Mouse (Mus musculus): ENCODE measurements around the gene Sowahc.

Gene Sowahc

DNA sequence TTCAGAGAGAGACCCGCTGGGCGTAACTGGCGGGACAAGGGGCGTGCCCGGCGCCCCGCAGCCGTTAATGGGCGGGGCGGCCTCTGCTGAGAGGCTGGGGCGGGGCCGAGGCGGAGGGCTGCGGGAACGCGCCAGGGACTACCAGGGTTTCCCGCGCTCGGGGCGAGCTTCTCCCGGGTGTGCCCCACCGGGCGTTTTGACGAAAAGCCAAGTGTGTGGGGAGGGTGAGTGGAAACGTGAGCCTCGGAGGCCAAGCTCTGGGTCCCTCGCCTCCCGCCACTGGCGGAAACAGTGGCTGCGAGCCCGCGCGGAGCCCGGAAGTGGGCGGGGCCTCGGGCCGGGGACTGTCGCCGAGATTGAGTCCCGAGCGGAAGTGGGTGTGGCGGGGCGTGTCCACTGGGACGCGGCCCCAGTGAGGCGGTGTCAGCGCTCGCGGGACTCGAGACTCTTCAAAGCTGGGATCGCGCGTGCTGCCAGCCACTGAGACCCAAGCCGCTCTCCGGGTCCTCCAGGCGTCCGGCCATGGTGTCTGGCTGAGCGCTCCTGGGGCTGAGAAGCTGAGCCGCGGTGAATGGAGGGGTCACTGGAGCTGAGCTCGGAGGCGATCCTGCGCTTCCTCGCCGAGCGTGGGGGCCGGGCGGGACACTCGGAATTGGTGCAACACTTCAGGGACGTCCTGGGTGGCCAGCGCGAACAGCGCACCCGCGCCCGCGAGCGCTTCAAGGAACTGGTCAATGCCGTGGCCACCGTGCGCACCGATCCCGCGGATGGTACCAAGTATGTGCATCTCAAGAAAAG lies at the start of gene Sowahc, which contains the start of gene Sept10:
Gene Sowahc, plus strand, starts transcription at position 481 of the 798 bp plus-strand sequence.
Gene Sept10, minus strand, starts transcription at position 375 of the 798 bp plus-strand sequence.
- in situ Hi-C loops (cut with MboI, MseI) = loop anchor here in 1 of 2 experiments (5.0 kb wide), 1 partner anchor 496 kb away; no protein-coding TSS in a partner anchor

DNA sequence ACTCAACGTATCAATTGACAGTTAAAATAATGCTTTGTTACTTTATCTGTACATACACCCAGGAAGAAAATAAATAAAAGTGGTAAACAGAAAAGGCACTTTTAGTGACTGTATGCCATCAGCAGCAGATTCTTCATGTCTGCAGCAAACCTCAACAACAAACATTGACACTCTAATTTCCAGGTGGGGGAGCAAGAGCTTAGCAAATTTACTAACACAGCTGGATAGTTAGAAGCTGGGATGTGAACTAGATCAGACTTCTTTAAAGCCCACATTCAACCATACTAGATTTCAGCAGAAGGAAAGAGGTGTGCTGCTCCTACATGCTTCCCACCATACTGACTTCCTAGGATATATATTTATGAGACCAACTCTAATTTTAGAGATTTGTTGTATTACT lies 49.2 kb upstream of the Sowahc start:
- in situ Hi-C loops (cut with MboI, MseI) = no loop called here

DNA sequence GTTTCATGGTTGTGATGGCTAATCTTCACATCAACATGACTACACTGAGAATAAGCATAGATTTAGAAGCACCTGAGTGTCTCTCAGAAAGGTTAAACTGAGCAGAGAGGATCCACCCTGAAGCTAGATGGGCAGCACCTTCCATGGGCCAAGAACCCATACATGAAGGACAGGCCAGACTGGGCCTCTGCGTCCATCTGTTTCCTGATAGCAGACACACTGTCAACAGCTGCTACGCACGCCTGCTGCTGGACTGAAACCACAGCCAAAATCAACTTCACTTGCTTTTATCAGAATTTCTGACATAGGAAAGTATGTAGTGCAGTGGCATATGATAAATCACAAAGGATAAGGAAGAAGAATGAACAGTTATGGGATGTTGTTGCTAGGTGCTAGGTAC lies 42.1 kb upstream of the Sowahc start:
- in situ Hi-C loops (cut with MboI, MseI) = no loop called here

DNA sequence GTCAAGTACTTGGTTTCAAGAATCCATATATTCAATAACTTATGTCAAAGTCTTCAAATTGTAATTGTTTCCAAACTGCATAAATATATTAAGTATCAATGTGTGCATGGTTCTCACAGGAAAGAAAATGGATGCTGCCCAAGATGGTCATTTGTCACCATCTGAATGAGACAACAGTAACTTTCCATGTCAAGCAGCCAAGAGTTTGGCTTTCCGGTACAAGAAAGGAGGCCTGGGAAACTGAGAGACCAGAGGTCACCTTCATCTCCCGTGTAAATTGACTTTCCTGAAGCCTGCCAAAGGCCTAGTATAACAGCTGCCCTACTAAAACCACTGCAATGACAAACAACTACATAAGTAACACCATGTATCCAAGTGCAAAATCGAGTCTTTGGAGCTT lies 39.4 kb upstream of the Sowahc start:
- in situ Hi-C loops (cut with MboI, MseI) = no loop called here

DNA sequence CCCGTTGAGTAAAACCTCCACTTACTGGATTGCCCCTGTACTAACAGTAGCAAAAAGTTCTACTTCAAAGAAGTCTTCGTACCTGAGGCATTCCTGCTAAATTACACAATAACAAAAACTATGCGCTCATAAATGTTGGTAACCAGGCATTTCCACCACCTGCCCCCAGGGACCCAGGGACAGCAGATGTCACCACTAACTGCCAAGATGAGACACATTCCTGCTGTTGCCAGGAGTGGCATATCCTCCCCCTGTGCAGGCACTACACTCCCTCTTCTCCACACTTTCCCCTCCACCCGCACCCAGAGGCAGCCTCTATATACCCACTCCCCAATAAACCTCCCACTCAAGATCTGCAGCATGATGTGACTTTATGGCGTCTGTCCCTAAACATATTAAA lies 26.9 kb upstream of the Sowahc start:
- in situ Hi-C loops (cut with MboI, MseI) = no loop called here

DNA sequence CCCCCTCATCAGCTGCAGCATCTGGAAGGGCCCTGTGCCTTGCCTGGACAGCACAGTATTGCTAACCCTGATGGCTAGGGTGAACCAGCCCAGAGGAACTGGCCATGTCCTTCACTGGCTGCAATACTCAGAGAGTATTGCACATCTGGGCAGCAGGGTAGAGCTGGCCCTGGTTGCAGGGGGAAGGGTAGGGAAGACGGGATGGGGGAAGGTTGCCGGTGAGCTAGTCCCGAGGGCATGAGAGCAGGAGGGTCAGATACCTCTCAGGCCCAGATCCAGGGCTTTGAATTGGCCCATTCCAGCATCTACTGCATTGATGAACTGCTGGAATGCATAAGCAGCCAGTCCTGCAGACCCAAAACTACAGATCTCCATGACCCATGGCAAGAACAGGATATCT lies 25.0 kb upstream of the Sowahc start:
- in situ Hi-C loops (cut with MboI, MseI) = no loop called here

DNA sequence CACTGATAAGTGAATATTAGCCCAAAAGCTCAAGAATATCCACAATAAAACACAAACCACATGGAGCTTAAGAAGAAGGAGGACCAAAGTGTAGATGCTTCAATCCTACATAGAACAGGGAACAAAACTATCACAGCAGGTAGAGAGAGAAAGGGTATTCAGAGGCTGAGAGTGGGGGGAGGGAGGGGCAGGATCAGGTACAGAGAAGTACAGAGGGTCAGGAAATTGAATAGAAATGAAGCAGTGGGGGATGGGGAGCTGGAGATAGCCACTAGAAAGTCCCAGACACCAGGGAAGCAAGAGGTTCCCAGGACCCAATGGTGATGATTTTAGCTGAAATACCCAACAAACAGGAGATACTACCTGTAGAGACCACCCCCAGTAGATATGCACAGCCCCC lies 21.7 kb upstream of the Sowahc start:
- in situ Hi-C loops (cut with MboI, MseI) = no loop called here

DNA sequence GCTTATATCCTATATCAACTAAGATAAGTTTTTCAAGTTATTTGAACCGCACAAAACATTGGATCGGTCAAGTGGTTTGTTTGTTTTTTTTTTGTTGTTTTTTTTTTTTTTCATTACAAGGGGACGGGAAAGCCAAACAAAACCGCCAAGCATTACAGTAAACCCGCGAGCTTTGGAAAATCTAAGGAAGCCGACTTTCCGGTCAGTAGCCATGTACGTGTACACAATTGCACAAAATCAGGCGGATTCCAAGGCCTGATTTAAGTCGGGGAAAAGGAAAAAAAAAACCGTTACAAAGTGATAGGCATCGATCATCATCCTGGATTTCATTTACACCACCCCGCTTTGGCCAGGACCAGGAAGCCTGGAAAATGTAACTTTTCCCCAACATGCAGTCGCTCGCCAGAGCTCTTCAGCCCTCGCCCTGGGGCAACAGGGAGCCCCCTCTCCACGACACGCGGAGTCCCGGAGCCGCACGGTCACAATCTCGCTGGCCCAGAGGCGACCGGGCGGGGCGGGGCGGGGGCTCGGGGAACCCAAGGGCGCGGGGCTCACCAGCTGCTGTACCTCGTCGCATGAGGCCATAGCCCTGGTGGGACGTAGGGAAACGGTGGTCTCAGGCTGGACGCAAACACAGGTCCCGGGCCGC lies 805 bp upstream of the Sowahc start:
- in situ Hi-C loops (cut with MboI, MseI) = loop anchor here in 1 of 2 experiments (5.0 kb wide), 1 partner anchor 496 kb away; no protein-coding TSS in a partner anchor

DNA sequence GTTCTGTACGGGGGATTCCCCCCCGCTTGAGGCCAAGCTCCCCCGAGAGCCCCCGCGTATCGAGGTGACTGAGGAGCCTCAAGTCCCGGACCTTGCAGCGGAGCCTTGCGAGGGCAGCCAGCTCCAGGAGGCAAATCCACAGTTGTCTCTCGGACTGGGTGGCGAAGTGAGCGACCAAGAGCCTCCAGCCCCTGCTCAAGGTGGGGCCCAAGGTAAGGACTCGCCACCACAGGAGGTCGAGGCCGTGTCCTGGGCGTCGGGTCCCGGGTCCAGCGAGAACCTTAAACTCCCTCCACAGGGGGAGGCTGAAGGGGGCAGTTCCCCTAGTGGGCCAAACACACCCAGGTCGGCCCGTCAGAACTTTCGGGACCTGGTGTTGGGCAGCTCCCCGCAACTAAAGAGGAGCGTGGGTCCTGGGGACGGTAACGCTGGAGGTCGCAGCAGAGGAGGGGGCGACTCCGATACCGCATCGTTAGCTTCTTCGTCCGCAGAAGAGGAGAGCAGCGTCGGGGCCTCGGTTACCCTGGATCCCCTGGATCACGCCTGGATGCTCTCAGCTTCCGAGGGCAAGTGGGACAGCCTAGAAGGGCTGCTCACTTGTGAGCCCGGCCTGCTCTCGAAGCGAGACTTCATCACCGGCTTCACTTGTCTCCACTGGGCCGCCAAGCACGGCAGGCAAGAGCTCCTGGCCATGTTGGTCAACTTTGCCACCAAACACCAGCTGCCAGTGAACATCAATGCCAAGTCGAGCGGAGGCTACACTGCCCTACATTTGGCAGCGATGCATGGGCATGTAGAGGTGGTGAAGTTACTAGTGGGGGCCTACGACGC lies 733 bp downstream of the Sowahc start:
- in situ Hi-C loops (cut with MboI, MseI) = loop anchor here in 1 of 2 experiments (5.0 kb wide), 1 partner anchor 495 kb away; no protein-coding TSS in a partner anchor

DNA sequence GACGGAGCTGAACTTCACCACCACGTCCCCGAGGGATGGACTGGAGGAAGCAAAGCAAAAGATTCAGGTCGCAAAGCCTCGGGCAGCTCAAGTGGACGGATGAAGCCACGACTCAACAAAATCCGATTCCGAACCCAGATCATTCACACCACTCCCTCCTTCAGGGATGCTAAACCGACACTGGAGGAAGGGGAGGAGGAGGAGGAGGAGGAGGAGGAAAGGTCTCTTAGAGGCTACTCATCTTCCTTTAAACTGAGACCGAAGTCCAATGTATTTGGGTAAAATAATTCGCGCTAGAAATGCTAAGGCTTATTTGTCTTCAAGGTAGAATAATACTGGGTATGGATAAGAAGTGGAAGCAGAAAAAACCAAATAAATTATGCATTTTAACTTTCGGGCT lies 1.5 kb downstream of the Sowahc start:
- in situ Hi-C loops (cut with MboI, MseI) = loop anchor here in 1 of 2 experiments (5.0 kb wide), 1 partner anchor 494 kb away; no protein-coding TSS in a partner anchor

DNA sequence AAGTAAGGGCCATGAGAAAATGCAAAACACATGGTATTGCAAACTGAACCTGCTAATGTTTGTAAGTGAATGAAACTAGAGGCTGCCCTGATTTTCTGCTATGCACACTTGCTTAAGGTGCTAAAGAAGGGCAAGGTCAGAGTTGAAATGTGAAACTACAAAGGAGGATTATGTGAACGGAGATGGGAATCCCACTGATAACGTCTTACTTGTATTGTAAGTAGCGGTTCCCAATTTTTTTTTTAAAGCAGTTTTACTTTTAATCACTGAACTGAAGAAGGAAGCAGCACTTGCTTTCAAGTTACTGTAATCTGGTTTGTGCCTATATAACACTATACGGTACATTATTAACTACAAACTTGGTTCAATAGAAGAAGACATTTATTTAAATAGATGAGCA lies 2.1 kb downstream of the Sowahc start:
- in situ Hi-C loops (cut with MboI, MseI) = loop anchor here in 1 of 2 experiments (5.0 kb wide), 1 partner anchor 493 kb away; no protein-coding TSS in a partner anchor

DNA sequence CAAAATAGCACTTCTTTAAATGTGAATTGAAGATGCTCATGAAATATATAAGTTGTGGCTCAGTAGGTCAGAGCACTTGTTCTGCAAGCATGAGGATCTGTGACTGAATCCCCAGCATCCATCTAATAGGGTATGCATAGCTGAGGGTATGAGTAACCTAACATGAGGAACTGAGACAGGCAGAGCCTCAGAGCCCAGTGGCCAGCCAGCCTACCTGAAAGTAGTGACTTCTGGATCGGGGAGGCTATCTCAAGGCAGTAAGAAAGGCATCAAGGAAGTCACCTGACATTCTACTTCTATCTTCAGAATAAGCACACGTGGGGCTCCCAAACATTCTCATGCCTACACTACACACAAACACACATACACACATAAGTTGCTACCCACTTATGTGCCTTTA lies 3.4 kb downstream of the Sowahc start:
- in situ Hi-C loops (cut with MboI, MseI) = no loop called here

DNA sequence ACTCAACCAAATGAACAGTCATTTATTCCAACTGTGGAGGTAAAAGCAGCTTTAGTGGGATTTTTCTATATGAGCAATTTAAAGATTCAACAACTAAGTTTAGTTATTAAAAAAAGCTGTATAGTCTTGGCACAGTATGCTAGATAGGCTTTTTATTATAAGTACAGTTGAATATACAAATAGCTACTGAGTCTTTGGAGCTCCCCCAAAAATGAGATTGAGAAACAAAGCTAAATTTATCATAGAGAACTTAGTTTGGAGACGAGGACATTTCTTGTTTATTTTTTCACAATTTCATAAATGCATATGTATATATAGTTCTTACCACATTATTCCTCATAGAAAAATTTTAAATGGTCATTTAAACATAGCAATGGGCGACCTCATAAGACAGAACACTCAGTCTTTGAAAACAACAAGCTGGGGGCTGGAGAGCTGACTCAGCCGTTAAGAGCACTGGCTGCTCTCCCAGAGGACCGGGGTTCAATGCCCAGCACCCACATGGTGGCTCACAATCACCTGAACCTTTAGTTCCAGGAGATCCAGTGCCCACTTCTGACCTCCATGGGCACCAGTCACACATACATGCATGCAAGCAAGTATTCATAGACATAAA lies 7.6 kb downstream of the Sowahc start:
- in situ Hi-C loops (cut with MboI, MseI) = no loop called here

DNA sequence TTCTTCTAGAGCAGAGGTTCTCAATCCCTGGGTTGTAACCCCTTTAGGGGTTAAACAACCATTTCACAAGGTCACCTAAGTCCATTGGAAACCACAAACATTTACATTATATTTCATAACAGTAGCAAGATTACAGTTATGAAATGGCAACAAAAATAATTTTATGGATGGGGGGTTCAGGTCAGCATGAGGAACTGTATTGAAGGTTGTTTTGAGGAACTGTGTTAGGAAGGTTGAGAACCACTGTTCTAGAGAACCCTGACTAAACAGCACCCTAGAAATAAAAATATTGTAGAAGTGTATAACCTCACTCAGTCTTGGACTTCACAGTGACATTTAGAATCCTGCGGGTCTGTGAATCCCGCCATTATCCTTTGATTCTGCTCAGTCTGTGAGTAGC lies 13.5 kb downstream of the Sowahc start:
- in situ Hi-C loops (cut with MboI, MseI) = no loop called here

DNA sequence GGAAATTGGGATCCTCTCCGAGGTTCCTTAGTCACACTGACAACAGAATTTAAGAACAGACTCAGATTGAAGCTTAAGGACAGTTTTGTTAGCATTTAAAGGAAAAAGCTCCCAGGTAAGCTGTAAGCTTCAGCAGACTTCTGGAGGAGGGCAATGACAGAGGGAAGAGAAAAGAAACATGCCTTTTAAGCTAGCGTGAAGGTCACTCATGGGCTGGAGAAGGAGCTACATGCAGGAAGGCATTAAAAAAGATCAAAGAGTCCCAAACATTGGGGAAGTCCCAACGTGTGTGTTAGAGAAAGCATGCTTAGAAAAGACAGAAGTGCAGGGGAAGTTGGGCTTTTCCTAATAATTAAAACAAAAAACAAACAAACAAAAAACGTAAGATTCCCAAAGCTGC lies 14.1 kb downstream of the Sowahc start:
- in situ Hi-C loops (cut with MboI, MseI) = no loop called here

DNA sequence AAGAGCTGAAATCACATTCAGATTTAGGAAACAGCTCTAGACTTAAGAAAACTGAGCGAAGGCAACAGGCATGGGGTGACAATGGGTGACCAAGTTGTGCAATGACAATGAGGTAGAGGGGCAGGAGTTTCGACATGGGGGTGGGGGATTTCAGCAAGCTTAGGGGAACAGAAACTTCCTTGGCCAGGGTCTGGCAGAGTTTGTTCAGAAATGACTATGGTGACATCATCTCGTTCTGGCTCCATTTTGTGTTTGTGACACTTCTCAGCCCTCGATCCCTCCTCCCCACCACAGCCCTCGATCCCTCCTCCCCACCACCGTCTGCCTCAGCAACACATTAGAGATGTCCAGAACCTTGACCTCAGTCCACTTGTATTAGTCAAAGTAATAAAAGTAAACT lies 14.7 kb downstream of the Sowahc start:
- in situ Hi-C loops (cut with MboI, MseI) = no loop called here

DNA sequence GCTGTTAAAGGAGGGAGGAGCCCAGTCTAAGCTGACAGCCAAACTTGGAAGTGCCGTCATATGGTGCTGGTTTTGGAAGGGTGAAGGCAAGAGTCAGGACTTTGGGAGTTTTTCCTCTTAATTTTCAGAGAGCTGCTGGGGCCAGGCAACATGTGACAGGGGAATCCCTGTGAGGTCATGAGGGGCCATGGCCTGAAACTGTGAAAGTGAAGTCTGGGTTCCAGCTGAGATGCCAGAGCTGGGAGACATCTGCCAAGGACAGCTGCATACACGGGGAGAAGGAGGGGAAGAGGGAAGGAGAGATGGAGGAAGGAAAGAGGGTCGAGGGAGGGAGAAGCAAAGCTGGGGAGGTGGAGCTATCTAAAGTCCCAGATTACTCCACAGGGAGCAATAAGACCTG lies 16.0 kb downstream of the Sowahc start:
- in situ Hi-C loops (cut with MboI, MseI) = no loop called here

DNA sequence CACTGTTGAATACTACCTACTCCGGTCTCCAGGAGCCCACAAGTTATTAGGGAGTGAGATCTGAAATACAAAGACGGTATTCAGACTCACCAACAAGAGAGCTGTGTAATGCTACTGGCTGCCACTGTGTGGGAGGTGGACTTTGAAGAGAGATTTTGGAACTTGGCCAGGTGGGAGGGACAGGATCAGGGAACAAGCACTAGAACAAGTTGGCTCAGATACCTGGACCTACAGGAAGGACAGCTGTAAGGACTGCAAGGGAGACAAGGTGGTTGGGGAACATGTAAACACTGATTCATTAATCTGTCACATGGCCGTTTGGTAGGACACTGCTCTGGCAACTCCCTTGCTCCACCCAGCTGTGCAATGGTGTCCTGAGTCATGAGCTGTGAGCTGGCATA lies 19.4 kb downstream of the Sowahc start:
- in situ Hi-C loops (cut with MboI, MseI) = no loop called here

DNA sequence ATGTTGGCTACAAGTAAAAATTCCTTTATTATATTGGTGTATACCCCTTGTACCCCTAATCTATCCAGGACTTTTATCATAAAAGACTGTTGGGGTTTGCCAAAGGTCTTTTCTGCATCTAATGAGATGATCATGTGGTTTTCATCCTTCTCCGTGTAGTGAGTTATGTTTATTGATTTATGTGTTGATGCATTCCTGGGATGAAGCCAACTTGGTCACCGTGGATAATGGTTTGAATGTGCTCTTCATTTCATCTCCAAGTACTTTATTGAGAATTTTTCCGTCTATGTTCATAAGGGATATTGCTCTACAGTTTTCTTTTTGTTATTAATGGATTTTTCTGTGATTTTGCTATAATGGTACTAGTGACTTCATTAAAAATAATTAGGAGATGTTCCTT lies 27.8 kb downstream of the Sowahc start:
- in situ Hi-C loops (cut with MboI, MseI) = no loop called here

DNA sequence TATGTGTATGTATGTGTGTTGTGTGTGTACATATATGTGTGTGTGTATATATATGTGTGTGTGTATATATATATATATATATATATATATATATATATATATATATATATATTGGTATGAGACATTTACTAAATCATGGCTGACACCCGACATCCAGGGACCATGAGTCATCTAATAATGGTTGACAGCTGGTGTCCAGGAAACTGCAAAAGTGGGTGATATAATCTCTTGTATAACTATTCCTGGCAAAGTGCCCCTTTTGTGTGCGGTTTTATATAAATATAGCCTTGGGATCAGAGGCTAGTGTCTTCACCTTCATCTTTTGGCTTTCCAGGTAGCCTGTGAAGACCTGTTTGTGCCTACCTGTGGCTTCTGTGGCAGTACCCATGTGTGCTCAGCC lies 28.9 kb downstream of the Sowahc start:
- in situ Hi-C loops (cut with MboI, MseI) = no loop called here

DNA sequence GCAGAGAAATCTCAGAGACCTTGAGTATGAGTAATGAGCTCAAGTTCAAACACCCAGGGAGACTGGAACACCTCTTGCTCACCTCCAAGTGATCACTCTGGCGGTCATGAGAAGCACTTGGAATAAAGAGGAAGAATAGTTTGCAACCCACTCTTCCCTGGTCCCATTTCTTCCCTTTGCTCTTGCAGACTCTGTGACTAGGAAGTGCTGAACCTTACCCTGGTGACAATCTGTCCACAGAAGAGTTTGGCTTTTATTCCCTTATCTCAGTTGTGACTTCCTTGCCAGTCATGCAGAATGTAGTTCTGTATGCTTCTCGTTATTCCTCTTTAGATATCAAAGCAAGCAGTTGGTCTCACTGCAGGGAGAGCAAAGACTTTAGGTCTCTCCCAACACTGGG lies 30.2 kb downstream of the Sowahc start:
- in situ Hi-C loops (cut with MboI, MseI) = no loop called here
